In genomic region chr3:136084066-136084465, GRCm38 (mm10) we compare ENCODE assay signal across 11 mouse cellular contexts.
DNase-seq lines count a peak whose midpoint lies in the region; ATAC-seq lines count a peak whose summit lies in the region.
"Had no signal": no experiment of that assay in that cellular context is flagged by ENCODE, and none has a peak within 500 bp of the region (broad histone marks: within the 10 kb centered on the region; RNA-seq: fewer than 3 reads in every experiment).

No protein-coding gene starts in this region.

- no peak for ATAC-seq in CD4-positive, CD25-positive, alpha-beta regulatory T cell, adult 4 months
- ATAC-seq in megakaryocyte progenitor cell, adult 5-6 weeks (replicated peaks; ENCODE audit: poor library complexity): no peak
- no peak for ATAC-seq in megakaryocyte, adult 5-6 weeks (ENCODE audit: poor library complexity, severe bottlenecking)

- peak; percentile 9 for DNase-seq in heart, postnatal 4 days
- no peak for DNase-seq in heart, adult 9 months (ENCODE audit: low spot score in 2 of 2)
- DNase-seq in gastrocnemius, postnatal 25 days: peak; percentile 11
- DNase-seq in kidney, postnatal 10 days: peak; percentile 65
- DNase-seq in urinary bladder, postnatal 10 days (ENCODE audit: low spot score): peak; percentile 31
- DNase-seq: adrenal gland, adult 8-10 months; cerebellum, adult 2 months; lung, adult 18-20 months had no signal

Comparison
In these comparisons a context has a peak if more than half of its experiments do, and no peak if none do; other contexts are left out.
1. DNase-seq: peak in heart, postnatal 4 days (single experiment), gastrocnemius, postnatal 25 days (single experiment), kidney, postnatal 10 days (single experiment) and urinary bladder, postnatal 10 days (single experiment); none in heart, adult 9 months (0 of 2).